Mouse (Mus musculus): ENCODE measurements around the gene Npb. TPM values are rescaled to one million over a fixed set of nuclear protein-coding genes. Genes with fewer than 3 reads are reported as not detected.
A peak's percentile ranks its signal among the peaks of the same experiment; 100 is the strongest.
"Not testable (repeated sequence)": the region's sequence is repeated elsewhere in the genome, so short reads cannot be mapped to it uniquely, and the experiment has no call there.

Gene Npb
- total RNA-seq (2012; rRNA removed): 0.69 and 0.94 TPM in 2 replicates

GRCm38 (mm10) chr11:120608241-120609034 is at the start of gene Npb:
Gene Npb (plus strand): TSS chr11:120608477.
- Histone ChIP-seq H3K36me3 (ENCODE audit: control insufficient read depth, insufficient read depth, low read length, poor library complexity, severe bottlenecking) (peaks cover 39% of the 10 kb centered on the region), H3K4me3 (ENCODE audit: insufficient read depth in 1 of 2, low read depth in 1 of 2, low read length in 2 of 2, poor library complexity in 1 of 2, severe bottlenecking in 1 of 2) (peak within 1 kb of the TSS; percentile 57 to 60), H3K9ac (ENCODE audit: insufficient read depth, low read depth, low read length, poor library complexity, severe bottlenecking) (peak within 1 kb of the TSS; percentile 54; the same call in 1 of the 2 replicates), H3K4me1 (ENCODE audit: control insufficient read depth in 2 of 2, insufficient read depth in 2 of 2, low read length in 2 of 2, poor library complexity in 1 of 2) (peaks cover 0 to 21% of the 10 kb centered on the region in 2 experiments; a peak in 3 of 4 replicates), H3K27ac (ENCODE audit: insufficient read depth, low read depth, low read length, poor library complexity, severe bottlenecking) (no peak within 1 kb of the TSS), H3K9me3 (ENCODE audit: control insufficient read depth, insufficient read depth, low read depth, low read length) (no peaks in the 10 kb centered on the region)
- TF ChIP-seq ZNF384 (IDR thresholded peaks at IDR 0.05; ENCODE audit: low read depth, low read length) (no peak), MAFK (IDR thresholded peaks at IDR 0.05; ENCODE audit: insufficient read depth, low read depth, low read length) (no peak)
- in situ Hi-C loops (cut with MboI; ENCODE audit: low sequenced_read_pairs in 2 of 2, unreplicated experiment in 2 of 2): no loop called here
- DNase-seq (ENCODE audit: low read depth, low spot score): no peak

GRCm38 (mm10) chr11:120558843-120559242 is 49.4 kb upstream of the Npb start:
- H3K4me1 ChIP-seq (ENCODE audit: control insufficient read depth in 2 of 2, insufficient read depth in 2 of 2, low read length in 2 of 2, poor library complexity in 1 of 2); DNase-seq (ENCODE audit: low read depth, low spot score); H3K27ac ChIP-seq (ENCODE audit: insufficient read depth, low read depth, low read length, poor library complexity, severe bottlenecking); H3K9me3 ChIP-seq (ENCODE audit: control insufficient read depth, insufficient read depth, low read depth, low read length); H3K9ac ChIP-seq (ENCODE audit: insufficient read depth, low read depth, low read length, poor library complexity, severe bottlenecking); in situ Hi-C loops (cut with MboI; ENCODE audit: low sequenced_read_pairs in 2 of 2, unreplicated experiment in 2 of 2); H3K4me3 ChIP-seq (ENCODE audit: insufficient read depth in 1 of 2, low read depth in 1 of 2, low read length in 2 of 2, poor library complexity in 1 of 2, severe bottlenecking in 1 of 2): not testable (repeated sequence)
- peak; percentile 74 for TF ChIP-seq ZNF384 (IDR thresholded peaks at IDR 0.05; ENCODE audit: low read depth, low read length)
- H3K36me3 ChIP-seq (ENCODE audit: control insufficient read depth, insufficient read depth, low read length, poor library complexity, severe bottlenecking): peaks cover 40% of the 10 kb centered on the region

- no peak for TF ChIP-seq CHD2 (IDR thresholded peaks at IDR 0.05; ENCODE audit: low read depth, low read length)
- no peak for TF ChIP-seq ZNF384 (IDR thresholded peaks at IDR 0.05; ENCODE audit: low read depth, low read length)
- TF ChIP-seq ZC3H11A (IDR thresholded peaks at IDR 0.05; ENCODE audit: borderline replicate concordance, low read depth, low read length): no peak
- no peak for TF ChIP-seq HCFC1 (IDR thresholded peaks at IDR 0.05; ENCODE audit: borderline replicate concordance, insufficient read depth, low read length)
- TF ChIP-seq MAFK (IDR thresholded peaks at IDR 0.05; ENCODE audit: insufficient read depth, low read depth, low read length): no peak
- no peak overlapping the region for H3K9ac ChIP-seq (ENCODE audit: insufficient read depth, low read depth, low read length, poor library complexity, severe bottlenecking)
- no peak overlapping the region for H3K4me3 ChIP-seq (ENCODE audit: insufficient read depth in 1 of 2, low read depth in 1 of 2, low read length in 2 of 2, poor library complexity in 1 of 2, severe bottlenecking in 1 of 2)
- H3K27ac ChIP-seq (ENCODE audit: insufficient read depth, low read depth, low read length, poor library complexity, severe bottlenecking): no peak overlapping the region
- in situ Hi-C loops (cut with MboI; ENCODE audit: low sequenced_read_pairs in 2 of 2, unreplicated experiment in 2 of 2): no loop called here
- no peaks in the 10 kb centered on the region for H3K9me3 ChIP-seq (ENCODE audit: control insufficient read depth, insufficient read depth, low read depth, low read length)
- peaks cover 54% of the 10 kb centered on the region for H3K36me3 ChIP-seq (ENCODE audit: control insufficient read depth, insufficient read depth, low read length, poor library complexity, severe bottlenecking)
- H3K4me1 ChIP-seq (ENCODE audit: control insufficient read depth in 2 of 2, insufficient read depth in 2 of 2, low read length in 2 of 2, poor library complexity in 1 of 2): no peaks in the 10 kb centered on the region
- no peak for DNase-seq (ENCODE audit: low read depth, low spot score)
These were observed 47.1 kb upstream of the Npb start for GRCm38 (mm10) chr11:120560952-120561728.

- Histone ChIP-seq H3K9ac (ENCODE audit: insufficient read depth, low read depth, low read length, poor library complexity, severe bottlenecking) (no peak overlapping the region), H3K36me3 (ENCODE audit: control insufficient read depth, insufficient read depth, low read length, poor library complexity, severe bottlenecking) (peaks cover 68% of the 10 kb centered on the region), H3K4me1 (ENCODE audit: control insufficient read depth in 2 of 2, insufficient read depth in 2 of 2, low read length in 2 of 2, poor library complexity in 1 of 2) (no peaks in the 10 kb centered on the region), H3K27ac (ENCODE audit: insufficient read depth, low read depth, low read length, poor library complexity, severe bottlenecking) (no peak overlapping the region), H3K9me3 (ENCODE audit: control insufficient read depth, insufficient read depth, low read depth, low read length) (no peaks in the 10 kb centered on the region), H3K4me3 (ENCODE audit: insufficient read depth in 1 of 2, low read depth in 1 of 2, low read length in 2 of 2, poor library complexity in 1 of 2, severe bottlenecking in 1 of 2) (no peak overlapping the region)
- in situ Hi-C loops (cut with MboI; ENCODE audit: low sequenced_read_pairs in 2 of 2, unreplicated experiment in 2 of 2): no loop called here
- DNase-seq (ENCODE audit: low read depth, low spot score): no peak
- TF ChIP-seq ZNF384 (IDR thresholded peaks at IDR 0.05; ENCODE audit: low read depth, low read length) (no peak), HCFC1 (IDR thresholded peaks at IDR 0.05; ENCODE audit: borderline replicate concordance, insufficient read depth, low read length) (no peak), MAFK (IDR thresholded peaks at IDR 0.05; ENCODE audit: insufficient read depth, low read depth, low read length) (no peak), CHD2 (IDR thresholded peaks at IDR 0.05; ENCODE audit: low read depth, low read length) (no peak), ZC3H11A (IDR thresholded peaks at IDR 0.05; ENCODE audit: borderline replicate concordance, low read depth, low read length) (no peak)
These were observed 45.3 kb upstream of the Npb start for GRCm38 (mm10) chr11:120562949-120563348.
